8 mouse cellular contexts compared by ENCODE assay signal in genomic region chr13:81641289-81642045, GRCm38 (mm10). TPM values are rescaled to one million over a fixed set of nuclear protein-coding genes. Genes with fewer than 3 reads are reported as not detected.
DNase-seq lines count a peak whose midpoint lies in the region; ATAC-seq and TF ChIP-seq lines count a peak whose summit lies in the region.

No protein-coding gene starts in this region.

- WGBS in embryonic facial prominence, embryonic 14.5 days, result 10% methylated on average over 8 of the region's 8 CpGs

- no peak overlapping the region; the same call in 1 of the 2 replicates for H3K9ac ChIP-seq in embryonic facial prominence, embryonic 14.5 days (ENCODE audit: low read depth, low read length)

- peak; percentile 51 for DNase-seq in gastrocnemius, adult 2 months
- DNase-seq in gastrocnemius, postnatal 25 days, result no peak
- peak; percentile 60 for DNase-seq in adrenal gland, postnatal 14 days
- DNase-seq in embryonic facial prominence, embryonic 14.5 days (ENCODE audit: low spot score), result peak; percentile 91
- peak; percentile 43 to 72 for DNase-seq in layer of hippocampus, postnatal 25 days (ENCODE audit: extremely low spot score in 1 of 2, low spot score in 1 of 2)
- peak; percentile 21 for DNase-seq in skeletal muscle tissue, adult 2 months (ENCODE audit: low read depth, low spot score)

- no peak overlapping the region for H3K4me3 ChIP-seq in gastrocnemius, adult 2 months
- no peak overlapping the region for H3K4me3 ChIP-seq in embryonic facial prominence, embryonic 14.5 days (ENCODE audit: low read depth, low read length)

- no peak overlapping the region for H3K27ac ChIP-seq in gastrocnemius, adult 2 months
- peak overlapping the region; percentile 19 for H3K27ac ChIP-seq in embryonic facial prominence, embryonic 14.5 days (replicated peaks; ENCODE audit: low read depth, low read length)

- H3K4me2 ChIP-seq in embryonic facial prominence, embryonic 14.5 days (ENCODE audit: low read depth, low read length), result peak overlapping the region; percentile 23

- TF ChIP-seq CTCF in gastrocnemius, adult 2 months (IDR thresholded peaks at IDR 0.05), result peak; percentile 75

- H3K27me3 ChIP-seq in embryonic facial prominence, embryonic 14.5 days (replicated peaks; ENCODE audit: control insufficient read depth, insufficient read depth, low read length), result no peaks in the 10 kb centered on the region

- H3K9me3 ChIP-seq in embryonic facial prominence, embryonic 14.5 days (ENCODE audit: control insufficient read depth, low read length), result no peaks in the 10 kb centered on the region

- no peaks in the 10 kb centered on the region for H3K36me3 ChIP-seq in embryonic facial prominence, embryonic 14.5 days (ENCODE audit: control insufficient read depth, insufficient read depth, low read length)

- intact Hi-C loops in gastrocnemius, adult 2 months (cut with DNase I), result loop anchor here (5.0 kb wide), 2 partner anchors 121 to 204 kb away; no protein-coding TSS in a partner anchor

- peaks cover 3% of the 10 kb centered on the region; the same call in 1 of the 2 replicates for H3K4me1 ChIP-seq in embryonic facial prominence, embryonic 14.5 days (ENCODE audit: control insufficient read depth, insufficient read depth, low read length)

- ATAC-seq in embryonic facial prominence, embryonic 14.5 days (ENCODE audit: low read depth), result peak; percentile 72
- peak; percentile 43 to 70; a peak in 2 of 4 replicates for ATAC-seq in hematopoietic stem cell, adult 5-6 weeks (replicated peaks in 1 of 2; ENCODE audit: insufficient read depth in 1 of 2, low FRiP score in 2 of 2, low TSS enrichment in 1 of 2, low read depth in 1 of 2, poor library complexity in 2 of 2, severe bottlenecking in 2 of 2)
- peak; percentile 70 for ATAC-seq in megakaryocyte, adult 5-6 weeks (ENCODE audit: poor library complexity, severe bottlenecking)

RNA-seq across cellular contexts. Expression of gene Adgrv1, which starts 8.5 kb away (rescaled TPM):
- total RNA-seq in gastrocnemius, adult 2 months (2021), result not detected
- under 1 TPM in 1 of 2 experiments, not detected in 1; 0.19 TPM for total RNA-seq in gastrocnemius, postnatal 25 days (2021)
- 1.5 and 1.9 TPM in 2 replicates for total RNA-seq in adrenal gland, postnatal 14 days (2021)
- polyA plus RNA-seq in embryonic facial prominence, embryonic 14.5 days (2014; fragmentation: Nextera tagmentation; extraction: Ambion mirVana), result 0.61 and 1.6 TPM in 2 replicates
- total RNA-seq in hematopoietic stem cell, adult 5-6 weeks (2017), result not detected in 2 replicates
- total RNA-seq in layer of hippocampus, postnatal 25 days (2021), result 1 to 10 TPM; 2.5 to 3.2 TPM
- not detected in 2 replicates for total RNA-seq in megakaryocyte, adult 5-6 weeks (2015)
- total RNA-seq in megakaryocyte, adult 5-6 weeks (2017), result not detected in 2 replicates

RNA-seq across cellular contexts. Expression of gene Lysmd3, which starts 16.0 kb away (rescaled TPM):
- total RNA-seq in gastrocnemius, adult 2 months (2021), result 1 to 10 TPM; 7.9 to 9.2 TPM
- 1 to 10 TPM; 6.1 to 9.8 TPM for total RNA-seq in gastrocnemius, postnatal 25 days (2021)
- total RNA-seq in adrenal gland, postnatal 14 days (2021), result 25.9 and 27.9 TPM in 2 replicates
- polyA plus RNA-seq in embryonic facial prominence, embryonic 14.5 days (2014; fragmentation: Nextera tagmentation; extraction: Ambion mirVana), result 34.7 and 36.7 TPM in 2 replicates
- 39.7 and 61.9 TPM in 2 replicates for total RNA-seq in hematopoietic stem cell, adult 5-6 weeks (2017)
- 10 to 100 TPM in 1 of 2 experiments, 1 to 10 TPM in 1; 9.8 to 12.3 TPM for total RNA-seq in layer of hippocampus, postnatal 25 days (2021)
- total RNA-seq in megakaryocyte, adult 5-6 weeks (2015), result 34.2 and 44.9 TPM in 2 replicates
- total RNA-seq in megakaryocyte, adult 5-6 weeks (2017), result 20.7 and 37.0 TPM in 2 replicates
